Mouse (Mus musculus): ENCODE results near the gene Rasgef1b. TPM values are rescaled to one million over a fixed set of nuclear protein-coding genes. Genes with fewer than 3 reads are reported as not detected.

The Rasgef1b gene
- polyA plus RNA-seq, 1 experiment from 2014 or later, result 8.8 TPM

DNA sequence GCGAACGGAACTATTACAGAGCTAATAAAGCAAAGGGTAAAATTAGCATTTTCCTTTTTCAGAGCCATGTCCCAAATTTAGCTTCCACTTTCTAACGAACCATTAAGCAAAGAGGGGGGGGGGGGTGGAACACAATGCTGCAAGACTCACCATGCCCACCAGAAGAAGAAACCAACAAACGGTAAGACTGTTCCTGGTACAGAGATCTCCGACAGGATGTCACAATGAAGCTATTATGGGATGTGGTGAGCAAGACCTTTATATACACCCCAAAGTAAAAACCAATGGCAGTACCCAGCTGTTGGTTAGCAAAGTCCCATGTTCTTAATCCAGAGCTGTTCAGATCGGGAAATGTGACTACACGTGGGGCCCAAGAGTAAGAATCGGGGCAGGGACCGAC lies 226.2 kb downstream of the Rasgef1b start:
- no peak overlapping the region for H3K9ac ChIP-seq (ENCODE audit: low read depth, low read length)
- no peaks in the 10 kb centered on the region for H3K27me3 ChIP-seq (ENCODE audit: control insufficient read depth, insufficient read depth, low read length)
- no peak overlapping the region for H3K4me2 ChIP-seq (replicated peaks; ENCODE audit: low read depth, low read length)
- H3K4me1 ChIP-seq (ENCODE audit: control insufficient read depth, insufficient read depth, low read length), result peaks cover 2% of the 10 kb centered on the region; the same call in 1 of the 2 replicates
- H3K36me3 ChIP-seq (ENCODE audit: control insufficient read depth, insufficient read depth, low read length), result no peaks in the 10 kb centered on the region
- H3K27ac ChIP-seq (ENCODE audit: low read depth, low read length), result no peak overlapping the region
- no peaks in the 10 kb centered on the region for H3K9me3 ChIP-seq (ENCODE audit: control insufficient read depth, low read length)
- no peak overlapping the region for H3K4me3 ChIP-seq (ENCODE audit: low read length)
- ATAC-seq (ENCODE audit: low FRiP score, low TSS enrichment), result no peak
- WGBS, result 90% methylated on average over 9 of the region's 9 CpGs

DNA sequence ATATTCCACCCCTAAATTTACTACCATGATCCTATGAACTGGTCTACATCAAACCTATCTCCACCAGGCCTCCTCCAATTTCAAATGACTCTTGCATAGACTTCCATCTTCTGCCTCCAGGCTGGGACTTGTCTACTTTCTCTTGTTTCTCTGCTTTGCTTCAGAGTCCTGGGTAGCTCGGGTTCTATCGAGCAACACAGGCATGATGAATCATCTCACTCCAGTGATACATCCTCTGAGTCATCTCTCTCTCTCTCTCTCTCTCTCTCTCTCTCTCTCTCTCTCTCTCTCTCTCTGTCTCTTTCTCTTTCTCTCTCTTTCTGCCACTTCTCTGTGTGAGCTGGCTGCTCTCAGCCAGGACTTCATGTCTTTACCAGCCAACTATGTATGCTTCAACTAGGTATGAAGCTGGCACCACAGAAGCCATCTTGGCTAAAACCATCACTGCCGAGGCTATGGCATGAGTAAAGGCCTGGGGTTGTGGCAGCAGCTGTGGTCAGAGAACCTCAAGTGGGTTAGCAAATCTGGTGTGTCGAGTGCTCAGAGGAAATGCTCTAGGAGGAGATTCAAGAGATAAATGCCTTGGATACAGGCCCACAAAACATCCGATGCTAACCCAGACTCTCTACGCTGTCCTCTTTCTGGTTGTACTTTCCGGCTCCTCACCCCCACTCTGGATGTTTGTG lies 229.3 kb downstream of the Rasgef1b start:
- WGBS, result 77% methylated on average over 7 of the region's 7 CpGs
- no peaks in the 10 kb centered on the region for H3K27me3 ChIP-seq (ENCODE audit: control insufficient read depth, insufficient read depth, low read length)
- H3K9me3 ChIP-seq (ENCODE audit: control insufficient read depth, low read length), result no peaks in the 10 kb centered on the region
- no peak for ATAC-seq (ENCODE audit: low FRiP score, low TSS enrichment)
- H3K27ac ChIP-seq (ENCODE audit: low read depth, low read length), result no peak overlapping the region
- H3K4me1 ChIP-seq (ENCODE audit: control insufficient read depth, insufficient read depth, low read length), result peaks cover 27% of the 10 kb centered on the region
- H3K4me2 ChIP-seq (replicated peaks; ENCODE audit: low read depth, low read length), result no peak overlapping the region
- H3K4me3 ChIP-seq (ENCODE audit: low read length), result no peak overlapping the region
- no peaks in the 10 kb centered on the region for H3K36me3 ChIP-seq (ENCODE audit: control insufficient read depth, insufficient read depth, low read length)
- no peak overlapping the region for H3K9ac ChIP-seq (ENCODE audit: low read depth, low read length)

GRCm38 (mm10) chr5:99497856-99498255 lies 231.0 kb downstream of the Rasgef1b start:
- Histone ChIP-seq H3K27me3 (ENCODE audit: control insufficient read depth, insufficient read depth, low read length) (no peaks in the 10 kb centered on the region), H3K27ac (ENCODE audit: low read depth, low read length) (no peak overlapping the region), H3K36me3 (ENCODE audit: control insufficient read depth, insufficient read depth, low read length) (no peaks in the 10 kb centered on the region), H3K4me1 (ENCODE audit: control insufficient read depth, insufficient read depth, low read length) (peaks cover 27% of the 10 kb centered on the region), H3K9me3 (ENCODE audit: control insufficient read depth, low read length) (no peaks in the 10 kb centered on the region), H3K4me3 (ENCODE audit: low read length) (no peak overlapping the region), H3K9ac (ENCODE audit: low read depth, low read length) (no peak overlapping the region), H3K4me2 (replicated peaks; ENCODE audit: low read depth, low read length) (no peak overlapping the region)
- ATAC-seq (ENCODE audit: low FRiP score, low TSS enrichment), result no peak
- 62% methylated on average over 11 of the region's 11 CpGs for WGBS

GRCm38 (mm10) chr5:99496931-99497782 lies 231.7 kb downstream of the Rasgef1b start:
- Histone ChIP-seq H3K9ac (ENCODE audit: low read depth, low read length) (no peak overlapping the region), H3K36me3 (ENCODE audit: control insufficient read depth, insufficient read depth, low read length) (no peaks in the 10 kb centered on the region), H3K9me3 (ENCODE audit: control insufficient read depth, low read length) (no peaks in the 10 kb centered on the region), H3K4me3 (ENCODE audit: low read length) (no peak overlapping the region), H3K27me3 (ENCODE audit: control insufficient read depth, insufficient read depth, low read length) (no peaks in the 10 kb centered on the region), H3K4me2 (replicated peaks; ENCODE audit: low read depth, low read length) (no peak overlapping the region), H3K27ac (ENCODE audit: low read depth, low read length) (no peak overlapping the region), H3K4me1 (ENCODE audit: control insufficient read depth, insufficient read depth, low read length) (peaks cover 27% of the 10 kb centered on the region)
- ATAC-seq (ENCODE audit: low FRiP score, low TSS enrichment), result 0 out of 2 replicates have a peak, but pooled peaks have one; percentile 24
- WGBS, result 34% methylated on average over 9 of the region's 9 CpGs

DNA sequence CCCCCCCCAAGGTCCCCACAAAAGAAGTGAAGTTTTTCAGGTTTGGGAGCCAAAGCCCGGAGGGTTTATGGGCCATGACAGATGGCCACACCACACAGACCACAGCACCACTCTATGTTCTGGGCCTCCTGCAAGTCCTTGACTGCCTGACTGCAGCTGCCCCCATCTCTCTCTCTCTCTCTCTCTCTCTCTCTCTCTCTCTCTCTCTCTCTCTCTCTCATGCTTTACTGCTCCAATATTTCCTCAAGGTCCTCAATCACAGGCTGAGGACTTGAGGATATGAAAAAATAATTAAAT lies 232.8 kb downstream of the Rasgef1b start:
- Histone ChIP-seq H3K4me1 (ENCODE audit: control insufficient read depth, insufficient read depth, low read length) (peaks cover 27% of the 10 kb centered on the region), H3K27me3 (ENCODE audit: control insufficient read depth, insufficient read depth, low read length) (no peaks in the 10 kb centered on the region), H3K9me3 (ENCODE audit: control insufficient read depth, low read length) (no peaks in the 10 kb centered on the region), H3K27ac (ENCODE audit: low read depth, low read length) (peak overlapping the region; percentile 80; the same call in 1 of the 2 replicates), H3K36me3 (ENCODE audit: control insufficient read depth, insufficient read depth, low read length) (no peaks in the 10 kb centered on the region), H3K9ac (ENCODE audit: low read depth, low read length) (no peak overlapping the region), H3K4me2 (replicated peaks; ENCODE audit: low read depth, low read length) (no peak overlapping the region), H3K4me3 (ENCODE audit: low read length) (no peak overlapping the region)
- peak; percentile 64 for ATAC-seq (ENCODE audit: low FRiP score, low TSS enrichment)
- WGBS, result 13% methylated on average over 1 of the region's 1 CpGs

- Histone ChIP-seq H3K4me2 (replicated peaks; ENCODE audit: low read depth, low read length) (0 out of 2 replicates have a peak overlapping the region, but pooled peaks have one; percentile 0), H3K9me3 (ENCODE audit: control insufficient read depth, low read length) (no peaks in the 10 kb centered on the region), H3K36me3 (ENCODE audit: control insufficient read depth, insufficient read depth, low read length) (no peaks in the 10 kb centered on the region), H3K9ac (ENCODE audit: low read depth, low read length) (no peak overlapping the region), H3K27me3 (ENCODE audit: control insufficient read depth, insufficient read depth, low read length) (no peaks in the 10 kb centered on the region), H3K27ac (ENCODE audit: low read depth, low read length) (peak overlapping the region; percentile 80; the same call in 1 of the 2 replicates), H3K4me1 (ENCODE audit: control insufficient read depth, insufficient read depth, low read length) (peaks cover 27% of the 10 kb centered on the region), H3K4me3 (ENCODE audit: low read length) (no peak overlapping the region)
- peak; percentile 44; the same call in 1 of the 2 replicates for ATAC-seq (ENCODE audit: low FRiP score, low TSS enrichment)
- 26% methylated on average over 10 of the region's 10 CpGs for WGBS
Measured at GRCm38 (mm10) chr5:99495354-99496156, 233.3 kb downstream of the Rasgef1b start.

- Histone ChIP-seq H3K4me2 (replicated peaks; ENCODE audit: low read depth, low read length) (no peak overlapping the region), H3K9me3 (ENCODE audit: control insufficient read depth, low read length) (no peaks in the 10 kb centered on the region), H3K27ac (ENCODE audit: low read depth, low read length) (no peak overlapping the region), H3K9ac (ENCODE audit: low read depth, low read length) (no peak overlapping the region), H3K36me3 (ENCODE audit: control insufficient read depth, insufficient read depth, low read length) (no peaks in the 10 kb centered on the region), H3K27me3 (ENCODE audit: control insufficient read depth, insufficient read depth, low read length) (no peaks in the 10 kb centered on the region), H3K4me3 (ENCODE audit: low read length) (no peak overlapping the region), H3K4me1 (ENCODE audit: control insufficient read depth, insufficient read depth, low read length) (peaks cover 27% of the 10 kb centered on the region)
- 53% methylated on average over 9 of the region's 9 CpGs for WGBS
- no peak for ATAC-seq (ENCODE audit: low FRiP score, low TSS enrichment)
Measured at GRCm38 (mm10) chr5:99493861-99494260, 235.0 kb downstream of the Rasgef1b start.

DNA sequence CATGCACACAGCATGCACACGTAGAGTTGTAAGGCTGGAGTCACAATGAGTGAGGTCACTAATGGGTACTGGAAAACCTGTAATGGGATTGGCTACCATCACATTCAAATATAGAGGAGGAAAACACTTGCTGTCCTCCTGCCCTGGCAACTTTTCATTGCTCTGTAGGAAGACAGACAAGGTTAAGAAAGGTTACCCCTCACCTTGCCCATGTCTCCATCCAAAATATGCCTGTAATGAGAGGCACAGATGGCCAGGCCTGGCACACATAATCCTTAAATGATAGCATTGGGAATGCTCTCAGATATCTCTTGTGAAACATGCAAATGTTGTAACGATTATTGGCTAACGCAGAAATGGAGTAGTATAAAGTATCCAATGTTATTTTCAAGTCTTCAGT lies 235.8 kb downstream of the Rasgef1b start:
- Histone ChIP-seq H3K4me1 (ENCODE audit: control insufficient read depth, insufficient read depth, low read length) (peaks cover 27% of the 10 kb centered on the region), H3K27me3 (ENCODE audit: control insufficient read depth, insufficient read depth, low read length) (no peaks in the 10 kb centered on the region), H3K4me2 (replicated peaks; ENCODE audit: low read depth, low read length) (no peak overlapping the region), H3K9ac (ENCODE audit: low read depth, low read length) (no peak overlapping the region), H3K27ac (ENCODE audit: low read depth, low read length) (no peak overlapping the region), H3K9me3 (ENCODE audit: control insufficient read depth, low read length) (no peaks in the 10 kb centered on the region), H3K4me3 (ENCODE audit: low read length) (no peak overlapping the region), H3K36me3 (ENCODE audit: control insufficient read depth, insufficient read depth, low read length) (no peaks in the 10 kb centered on the region)
- WGBS, result 96% methylated on average over 3 of the region's 3 CpGs
- ATAC-seq (ENCODE audit: low FRiP score, low TSS enrichment), result no peak

Measured in kidney, embryonic 14.5 days (tissue).